Mouse (Mus musculus) B cell, adult 2 months (primary cell): Measurements from ENCODE around the gene Zgpat.

Experiments
- DNase-seq, 2 experiments: peaks; one replicate each; pipeline ENCODE4 v3.0.0; 2022

The Zgpat gene

DNA sequence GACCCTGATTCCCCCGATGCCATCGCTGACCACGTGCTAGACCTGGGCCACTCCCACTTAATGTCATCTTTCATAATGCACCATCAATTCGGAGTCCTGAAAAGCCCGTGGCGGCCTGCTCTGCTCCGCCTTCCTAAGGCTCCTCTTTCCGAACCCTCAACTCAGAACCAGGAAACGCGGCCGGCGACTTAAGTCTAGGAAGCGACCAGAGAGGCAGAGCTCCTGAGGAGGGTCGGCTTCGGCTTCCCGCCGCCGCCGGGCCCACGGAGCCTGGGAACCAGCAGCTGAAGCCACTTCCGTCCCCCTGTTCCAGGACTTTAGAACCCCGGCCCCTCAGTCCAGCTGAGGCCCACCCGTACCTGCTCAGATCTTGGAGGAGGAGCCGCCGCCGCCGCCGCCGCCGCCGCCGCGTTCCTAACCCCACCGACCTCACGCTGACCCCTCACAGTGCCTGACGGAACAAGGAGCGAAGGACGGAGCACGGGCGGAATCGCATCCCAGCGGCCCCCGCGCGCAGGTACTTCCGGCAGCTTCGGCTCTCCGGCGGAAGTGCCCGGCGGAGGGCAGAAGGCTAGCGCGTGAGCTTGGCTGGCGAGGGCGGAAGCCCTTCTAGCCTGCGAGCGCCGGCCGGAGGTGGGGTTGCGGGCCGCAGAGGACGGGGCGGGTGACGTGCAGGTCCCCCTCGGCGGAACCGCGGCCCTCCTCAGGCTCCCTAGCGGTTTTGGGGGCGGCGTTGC lies at the start of gene Zgpat, which contains the start of gene Arfrp1:
Gene Zgpat, plus strand, starts transcription at position 69 of the 737 bp plus-strand sequence.
Gene Arfrp1, minus strand, starts transcription at position 545 of the 737 bp plus-strand sequence.
- peak; percentile 88 to 90 for DNase-seq

DNA sequence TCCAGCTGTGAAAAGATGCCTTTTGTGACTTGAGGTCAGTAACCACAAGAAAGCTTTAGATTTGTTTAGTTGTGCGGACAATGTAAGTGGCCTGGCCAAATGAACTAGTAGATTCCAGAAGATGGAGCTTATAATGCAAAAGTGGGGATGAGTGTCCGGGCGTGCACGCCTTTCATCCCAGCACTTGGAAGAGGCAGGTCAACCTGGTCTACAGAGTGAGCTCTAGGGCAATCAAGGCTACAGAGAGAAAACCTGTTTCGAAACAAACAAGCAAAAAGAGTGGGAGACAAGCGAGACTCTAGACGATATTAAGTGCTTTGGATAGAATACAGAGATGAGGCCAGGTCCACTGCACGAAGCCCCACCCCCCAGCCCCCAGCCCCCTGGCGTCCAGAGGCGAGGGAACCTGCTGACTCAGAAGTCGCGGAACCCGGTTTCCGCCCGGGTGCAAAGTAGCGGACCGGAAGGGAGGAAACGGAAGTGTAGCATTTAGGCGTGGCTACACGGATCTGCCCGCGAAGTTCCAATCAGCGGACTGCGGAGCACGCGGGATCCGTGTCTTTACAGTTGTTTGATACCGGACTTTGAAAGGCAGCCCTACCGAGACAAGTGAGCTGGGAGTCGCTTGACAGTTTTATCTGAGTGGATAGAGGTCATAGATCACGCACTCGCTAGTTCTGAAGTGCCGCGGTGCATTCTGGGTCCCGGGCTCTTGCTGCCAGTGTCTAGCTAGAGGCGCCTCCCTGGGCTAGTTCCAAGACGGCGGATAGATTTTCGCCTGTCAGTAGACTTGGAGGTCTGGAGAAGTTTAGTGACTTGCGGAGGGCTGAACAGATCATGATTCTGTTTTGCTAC lies 45.3 kb upstream of the Zgpat start, which contains the start of gene Rtel1:
Gene Rtel1, plus strand, starts transcription at position 492 of the 855 bp plus-strand sequence.
- peak; percentile 87 to 88 for DNase-seq

DNA sequence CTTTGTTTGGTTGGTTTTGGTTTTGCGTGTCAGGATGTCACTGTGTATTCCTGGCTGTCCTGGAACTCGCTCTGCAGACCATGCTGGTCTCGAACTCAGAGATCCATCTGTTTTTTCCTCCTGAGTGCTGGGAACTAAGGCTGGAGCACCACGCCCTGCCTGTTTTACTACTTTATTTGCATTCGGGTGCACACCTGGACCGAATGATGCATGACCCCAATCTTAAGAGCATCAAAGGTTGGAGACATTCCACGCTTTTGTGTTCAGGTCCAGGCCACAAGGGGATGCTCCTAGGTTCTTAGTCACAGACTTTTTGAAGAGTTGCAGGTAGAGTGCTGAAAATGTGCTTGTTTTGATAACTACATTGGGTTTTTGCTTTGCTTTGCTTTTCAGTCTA lies 44.6 kb upstream of the Zgpat start:
- DNase-seq, result no peak

DNA sequence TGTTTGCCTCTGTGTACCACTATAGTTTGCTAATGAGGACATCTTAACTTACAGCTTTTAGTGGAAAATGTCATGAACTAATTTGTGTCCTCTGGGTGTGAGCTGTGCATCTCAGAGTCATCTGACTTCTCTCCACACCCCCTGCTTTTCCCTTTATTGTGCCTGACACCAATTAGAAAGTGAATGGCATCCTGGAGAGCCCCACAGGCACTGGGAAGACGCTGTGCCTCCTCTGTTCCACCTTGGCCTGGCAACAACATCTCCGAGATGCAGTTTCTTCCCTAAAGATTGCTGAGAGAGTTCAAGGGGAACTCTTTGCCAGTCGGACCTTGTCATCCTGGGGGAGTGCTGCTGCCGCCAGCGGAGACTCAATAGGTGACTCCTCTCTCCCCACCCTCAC lies 42.6 kb upstream of the Zgpat start:
- no peak for DNase-seq

DNA sequence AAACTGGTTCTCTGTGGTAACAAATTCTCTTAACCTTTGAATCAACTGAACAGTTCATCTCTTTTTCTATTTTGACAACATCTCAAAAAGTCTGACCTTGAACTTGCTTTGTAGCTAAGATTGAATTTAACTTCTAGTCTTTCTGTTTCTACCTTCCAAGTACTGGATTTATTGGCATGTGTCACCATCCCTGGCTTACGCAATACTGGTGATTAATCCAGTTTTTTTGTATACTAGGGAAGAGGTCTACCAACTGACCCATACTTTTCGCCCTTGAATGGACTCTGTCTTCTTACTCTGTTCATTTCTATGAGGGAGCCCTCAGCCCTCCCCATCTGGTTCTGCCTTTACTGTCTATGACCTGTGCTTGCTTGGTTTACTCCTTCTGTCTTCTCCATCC lies 38.6 kb upstream of the Zgpat start:
- DNase-seq, result no peak

DNA sequence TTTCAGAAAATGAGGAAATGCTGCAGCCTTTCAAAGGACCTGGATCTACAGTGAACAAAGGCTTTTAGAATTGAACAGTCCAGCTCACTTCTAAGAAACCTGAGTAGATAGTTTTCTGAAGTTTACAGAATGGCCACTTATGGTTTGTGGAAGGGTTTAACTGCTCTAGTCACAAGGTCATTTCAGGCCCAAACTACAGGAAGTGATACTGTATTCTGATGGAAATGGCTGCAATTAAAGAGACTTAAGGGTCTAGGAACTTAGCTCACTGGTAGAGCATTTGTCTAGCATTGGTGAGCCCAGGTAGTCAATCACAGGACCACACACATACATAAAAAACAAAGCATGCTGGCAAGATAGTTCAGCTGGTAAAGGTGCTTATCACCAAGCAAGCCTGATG lies 32.2 kb upstream of the Zgpat start:
- no peak for DNase-seq

DNA sequence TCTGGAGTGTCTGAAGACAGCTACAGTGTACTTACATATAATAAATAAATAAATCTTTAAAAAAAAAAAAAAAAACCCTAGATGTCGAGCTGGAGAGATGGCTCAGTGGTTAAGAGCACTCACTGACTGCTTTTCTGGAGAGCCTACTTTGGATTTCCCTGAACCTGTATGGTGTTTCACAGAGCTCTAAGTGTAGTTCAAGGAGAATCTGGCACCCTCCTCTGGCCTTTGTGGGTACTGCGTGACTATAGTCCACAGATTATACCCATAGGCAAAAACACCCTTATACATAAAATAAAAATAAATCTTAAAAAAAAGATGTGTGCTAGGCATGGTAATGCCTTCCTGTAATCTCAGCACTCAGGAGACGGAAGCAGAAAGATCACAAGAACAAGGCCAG lies 30.7 kb upstream of the Zgpat start:
- peak; percentile 81 to 87 for DNase-seq

DNA sequence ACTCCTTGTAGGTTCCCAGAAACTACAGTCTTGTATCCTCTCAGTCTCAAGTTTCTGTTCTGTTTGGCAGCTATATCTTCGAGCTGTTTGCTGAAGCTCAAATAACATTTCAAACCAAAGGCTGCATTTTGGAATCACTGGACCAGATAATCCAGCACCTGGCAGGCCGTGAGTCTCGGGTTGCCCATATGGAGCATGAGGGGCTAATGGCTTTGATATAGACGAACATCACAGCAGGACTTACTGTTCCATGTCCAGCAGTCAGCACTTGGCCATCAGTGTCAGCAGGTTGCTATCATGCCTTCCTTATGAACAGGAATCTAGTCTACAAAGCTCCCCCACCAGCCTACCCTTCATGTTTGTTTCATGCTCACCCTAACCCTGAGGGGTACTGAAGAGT lies 24.3 kb upstream of the Zgpat start:
- DNase-seq, result no peak

DNA sequence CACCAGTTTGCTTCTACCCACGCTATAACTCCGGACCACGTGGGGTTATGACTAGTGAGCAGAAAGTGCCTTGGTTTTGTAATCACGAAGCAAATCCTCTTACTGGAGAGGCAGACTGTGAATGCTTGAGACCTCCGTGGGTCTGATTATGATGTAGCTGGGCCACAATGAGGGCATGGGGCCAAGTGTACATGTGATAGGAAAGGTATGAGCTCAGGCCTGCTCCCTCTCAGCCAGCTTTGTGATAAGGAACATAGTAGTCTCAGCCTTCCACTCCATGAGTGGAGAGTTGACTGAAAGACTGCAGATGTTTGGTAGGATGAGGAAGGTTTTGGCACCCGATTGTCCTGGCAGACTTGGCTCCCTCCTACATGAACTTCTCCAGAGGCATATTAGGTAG lies 22.0 kb upstream of the Zgpat start:
- DNase-seq, result no peak

DNA sequence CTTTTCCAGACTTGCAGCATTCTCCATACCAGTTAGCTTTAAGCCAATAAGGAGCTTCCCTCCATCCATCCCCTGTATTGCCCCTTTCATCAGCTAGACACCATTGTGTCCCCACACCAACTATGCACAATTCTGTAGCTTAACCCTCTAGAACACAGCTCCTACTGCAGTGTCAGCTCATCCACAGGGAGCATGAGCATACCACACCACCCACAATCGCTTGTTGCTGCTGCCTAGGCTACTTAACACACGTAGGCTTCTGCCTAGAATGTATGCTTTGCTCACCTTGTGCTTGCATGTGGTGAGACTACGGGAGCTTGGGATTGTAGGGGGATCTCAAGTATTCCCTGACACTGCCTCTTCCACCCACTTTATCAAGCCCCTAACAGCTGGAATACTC lies 7.9 kb upstream of the Zgpat start:
- DNase-seq, result no peak

DNA sequence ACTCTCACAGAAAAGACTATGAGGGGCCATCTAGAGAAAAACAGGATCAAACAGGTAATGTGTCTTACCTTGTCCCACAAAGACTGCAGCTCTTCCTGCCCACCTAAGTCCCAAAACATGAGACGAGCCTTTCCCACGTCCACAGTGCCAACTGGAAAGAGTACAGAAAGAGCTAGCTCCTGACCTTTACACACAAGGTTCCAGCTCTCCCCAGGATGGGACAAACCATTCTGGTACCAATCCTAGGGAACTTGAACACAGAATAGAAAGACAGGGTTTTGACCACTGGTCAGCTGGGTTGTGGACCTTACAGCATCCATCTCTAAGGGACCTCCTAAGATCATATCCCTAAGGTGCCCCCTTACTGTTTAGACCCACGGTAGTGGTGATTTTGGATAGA lies 782 bp upstream of the Zgpat start:
- DNase-seq, result no peak

DNA sequence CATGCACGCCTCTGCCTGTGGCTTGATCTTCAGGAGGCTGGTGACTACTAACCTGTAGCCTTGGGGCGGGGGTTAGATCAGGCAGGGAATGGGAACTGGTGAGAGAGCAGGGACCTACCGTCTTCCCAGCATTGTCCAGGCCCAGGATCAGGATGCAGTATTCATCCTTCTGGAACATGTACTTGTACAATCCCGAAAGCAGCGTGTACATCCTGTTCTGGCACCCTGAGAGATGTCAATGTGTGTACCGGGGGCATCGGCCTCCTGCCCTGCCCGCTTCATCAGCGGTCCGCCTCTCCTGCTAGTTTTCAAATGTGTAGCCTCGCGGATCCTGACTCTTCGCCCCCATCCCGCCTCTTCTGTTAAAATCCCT lies 255 bp upstream of the Zgpat start:
- no peak for DNase-seq

DNA sequence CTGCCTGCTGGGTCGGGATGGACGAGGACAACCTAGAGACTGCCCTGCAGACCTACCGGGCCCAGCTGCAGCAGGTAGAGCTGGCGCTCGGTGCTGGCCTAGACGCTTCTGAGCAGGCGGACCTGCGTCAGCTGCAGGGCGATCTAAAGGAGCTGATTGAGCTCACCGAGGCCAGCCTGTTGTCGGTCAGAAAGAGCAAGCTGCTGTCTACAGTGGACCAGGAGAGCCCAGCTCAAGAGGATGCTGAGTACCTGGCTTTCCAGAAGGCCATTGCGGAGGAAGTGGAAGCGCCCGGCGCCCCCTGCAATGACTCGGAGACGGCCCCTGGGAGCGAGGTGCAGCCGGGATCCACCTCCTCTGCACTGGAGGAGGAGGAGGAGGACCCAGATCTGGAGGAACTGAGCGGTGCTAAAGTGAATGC lies 937 bp downstream of the Zgpat start:
- DNase-seq, result no peak

DNA sequence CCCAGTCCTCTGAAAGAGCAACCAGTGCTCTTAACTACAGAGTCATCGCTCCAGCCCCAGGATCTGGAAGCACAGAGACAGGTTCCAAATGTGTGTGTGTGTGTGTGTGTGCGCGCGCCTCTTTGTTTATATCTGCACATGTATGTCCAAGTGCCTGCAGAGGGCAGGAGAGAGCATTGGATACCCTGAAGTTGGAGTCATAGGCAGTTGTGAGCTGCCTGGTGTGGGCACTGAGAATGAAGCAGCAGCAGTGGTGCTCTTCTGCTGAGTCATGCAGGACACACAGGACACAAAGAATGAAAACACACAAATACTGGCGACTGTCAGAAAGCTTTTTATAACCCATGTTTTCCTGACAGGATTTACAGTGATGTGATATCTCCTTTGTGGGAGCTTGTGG lies 5.3 kb downstream of the Zgpat start:
- no peak for DNase-seq

DNA sequence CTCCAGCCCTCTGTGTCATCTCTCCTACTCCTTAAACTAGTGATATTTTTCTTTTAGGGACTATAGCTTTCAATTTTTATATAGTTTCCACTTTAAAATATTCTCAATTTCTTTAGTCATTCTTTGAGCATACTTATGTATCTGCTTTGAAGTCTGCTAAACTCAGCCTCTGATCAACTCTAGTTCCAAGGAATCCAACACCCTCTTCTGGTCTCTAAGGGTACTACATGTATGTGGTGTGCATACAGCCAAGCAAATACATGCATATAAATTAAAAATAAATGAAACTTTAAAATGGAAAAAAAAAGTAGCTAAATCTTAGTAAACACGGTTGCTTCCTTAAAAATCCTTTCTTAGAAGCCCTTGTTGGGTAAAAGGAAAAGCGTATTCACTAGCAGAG lies 11.1 kb downstream of the Zgpat start:
- DNase-seq, result peak; percentile 26 to 33

DNA sequence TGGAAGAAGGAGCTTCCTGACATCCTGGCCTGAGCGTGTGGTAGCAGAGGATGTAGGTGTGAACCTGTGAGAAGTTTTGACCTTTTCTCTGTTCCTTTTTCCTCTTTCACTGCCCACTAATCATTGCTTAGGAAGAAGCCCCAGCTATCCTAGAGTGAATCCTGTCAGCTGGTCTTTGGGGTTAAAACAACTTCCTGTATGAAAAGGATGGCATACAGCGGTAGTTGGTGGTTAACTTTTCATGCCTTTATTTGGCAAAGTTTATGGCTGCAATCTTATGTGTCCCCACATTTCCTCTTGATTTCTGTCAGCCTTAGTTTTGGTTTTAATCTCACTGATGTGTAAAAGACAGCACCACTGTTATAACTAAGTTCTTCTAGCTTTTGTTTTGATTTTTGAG lies 12.5 kb downstream of the Zgpat start:
- no peak for DNase-seq

DNA sequence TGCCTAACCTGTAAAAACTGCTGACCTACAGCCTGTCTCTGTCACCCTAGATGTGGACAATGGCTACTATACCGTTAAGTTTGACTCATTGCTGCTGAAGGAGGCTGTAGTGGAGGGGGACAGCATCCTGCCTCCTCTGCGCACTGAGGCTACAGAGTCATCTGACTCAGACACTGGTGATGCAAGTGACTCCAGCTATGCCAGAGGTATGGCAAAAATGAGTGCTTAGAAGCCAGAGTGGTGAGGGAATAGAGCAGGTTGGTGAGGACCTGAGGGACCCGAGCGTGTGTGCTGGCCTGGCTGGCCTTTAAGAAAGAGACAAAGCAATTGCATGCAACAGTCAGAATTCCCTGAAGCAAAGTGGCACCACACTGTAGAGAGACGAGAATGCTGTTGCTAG lies 14.0 kb downstream of the Zgpat start:
- DNase-seq, result no peak

DNA sequence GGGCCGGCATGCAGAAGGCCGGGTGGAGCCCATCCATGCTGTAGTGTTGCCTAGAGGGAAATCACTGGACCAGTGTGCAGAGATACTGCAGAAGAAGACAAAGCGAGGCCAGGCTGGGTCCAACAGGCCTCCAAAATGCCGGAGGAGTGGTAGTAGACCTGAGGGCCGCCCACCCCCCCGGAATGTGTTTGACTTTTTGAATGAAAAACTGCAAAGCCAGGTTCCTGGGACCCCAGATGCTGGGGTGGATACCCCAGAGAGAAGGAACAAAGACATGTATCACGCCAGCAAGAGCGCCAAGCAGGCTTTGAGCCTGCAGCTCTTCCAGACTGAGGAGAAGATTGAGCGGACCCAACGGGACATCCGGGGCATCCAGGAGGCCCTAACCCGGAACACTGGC lies 15.1 kb downstream of the Zgpat start, which contains the start of gene Lime1:
Gene Lime1, plus strand, starts transcription at position 301 of the 400 bp plus-strand sequence.
- DNase-seq, result no peak

DNA sequence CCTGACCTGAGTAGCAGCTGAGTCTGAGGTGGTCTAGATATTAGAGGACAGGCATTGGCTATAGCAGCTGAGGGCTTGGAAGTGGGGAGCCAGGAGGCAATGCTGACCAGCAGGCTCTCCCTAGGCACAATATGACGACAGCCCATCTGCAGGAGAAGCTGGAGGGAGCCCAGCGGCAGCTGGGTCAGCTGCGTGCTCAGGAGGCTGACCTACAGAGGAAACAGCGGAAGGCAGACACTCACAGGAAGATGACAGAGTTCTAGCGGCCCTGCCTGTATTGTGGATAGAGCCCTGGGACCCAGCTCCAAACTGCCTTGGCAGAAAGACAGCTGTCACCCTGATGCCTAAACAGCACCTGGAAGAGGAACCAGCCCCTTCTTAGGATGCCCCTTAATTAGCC lies 15.5 kb downstream of the Zgpat start:
- DNase-seq, result no peak

DNA sequence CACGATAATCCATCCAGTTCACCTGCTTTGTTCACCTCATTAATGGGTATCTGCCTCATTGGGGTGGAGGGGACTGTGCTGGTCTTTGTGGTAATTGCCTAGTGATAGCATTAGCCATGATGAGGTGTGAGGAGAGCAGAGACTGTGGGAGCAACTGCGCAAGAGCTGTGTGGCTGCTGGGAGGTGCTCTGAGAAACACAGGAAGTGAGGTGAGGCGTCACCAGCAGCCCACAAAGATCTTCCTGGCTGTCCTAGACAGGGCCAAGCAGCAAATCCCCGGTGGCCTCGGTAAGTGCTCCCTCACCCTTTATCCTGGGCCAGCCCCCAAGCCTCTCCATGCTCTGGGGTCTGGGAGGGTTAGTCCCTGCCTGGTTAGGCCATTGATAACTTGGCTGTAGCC lies 16.4 kb downstream of the Zgpat start:
- no peak for DNase-seq

DNA sequence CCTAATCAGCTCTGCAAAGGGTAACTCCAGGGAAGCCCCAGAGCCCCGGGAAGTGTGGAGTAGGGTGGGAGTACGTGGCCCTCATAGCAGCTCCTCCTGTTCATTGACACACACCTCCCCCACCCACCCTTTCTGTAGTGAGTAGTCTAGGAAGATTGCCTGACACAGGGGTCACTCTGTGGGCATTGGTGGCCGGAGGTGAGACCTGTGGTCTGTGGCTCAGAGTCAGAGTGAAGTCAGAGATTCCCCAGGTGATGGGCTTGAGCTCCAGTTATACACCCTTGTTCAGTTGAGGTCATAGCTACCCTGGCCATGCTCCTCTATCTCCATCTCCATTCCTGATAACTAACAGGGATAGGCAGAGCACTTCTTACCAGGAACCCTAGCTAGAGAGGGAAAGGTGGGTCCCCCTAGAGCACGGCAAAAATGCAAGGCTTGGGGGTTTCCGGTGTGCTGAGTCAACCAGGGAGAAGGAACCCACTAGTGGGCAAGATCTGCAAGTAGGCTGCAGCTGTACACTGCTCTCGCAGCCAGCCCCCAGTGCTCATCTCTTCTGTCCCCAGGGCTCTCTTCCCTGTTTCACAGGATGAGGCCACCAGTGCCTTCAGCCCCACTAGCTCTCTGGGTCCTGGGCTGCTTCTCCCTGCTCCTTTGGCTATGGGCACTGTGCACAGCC lies 17.0 kb downstream of the Zgpat start:
- DNase-seq, result no peak

DNA sequence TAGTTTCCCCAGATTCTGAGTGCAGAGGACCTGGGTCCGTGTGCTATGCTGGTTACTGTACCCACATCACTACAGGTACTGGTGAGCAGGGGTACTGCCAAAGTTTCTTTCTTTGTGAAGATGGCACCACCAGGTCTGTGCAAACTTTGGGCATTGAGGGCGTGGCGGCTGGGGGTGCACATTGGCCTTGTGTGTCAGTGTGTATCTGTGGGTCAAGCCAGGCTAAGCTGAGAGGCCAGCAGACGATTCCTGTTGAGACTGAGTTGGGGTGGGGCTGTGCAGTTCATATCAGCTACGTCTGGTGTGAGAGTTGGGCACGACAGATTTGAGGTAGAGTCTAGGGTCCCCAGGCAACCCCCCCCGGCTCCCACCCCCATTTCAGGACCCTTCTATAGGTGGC lies 19.7 kb downstream of the Zgpat start:
- no peak for DNase-seq

DNA sequence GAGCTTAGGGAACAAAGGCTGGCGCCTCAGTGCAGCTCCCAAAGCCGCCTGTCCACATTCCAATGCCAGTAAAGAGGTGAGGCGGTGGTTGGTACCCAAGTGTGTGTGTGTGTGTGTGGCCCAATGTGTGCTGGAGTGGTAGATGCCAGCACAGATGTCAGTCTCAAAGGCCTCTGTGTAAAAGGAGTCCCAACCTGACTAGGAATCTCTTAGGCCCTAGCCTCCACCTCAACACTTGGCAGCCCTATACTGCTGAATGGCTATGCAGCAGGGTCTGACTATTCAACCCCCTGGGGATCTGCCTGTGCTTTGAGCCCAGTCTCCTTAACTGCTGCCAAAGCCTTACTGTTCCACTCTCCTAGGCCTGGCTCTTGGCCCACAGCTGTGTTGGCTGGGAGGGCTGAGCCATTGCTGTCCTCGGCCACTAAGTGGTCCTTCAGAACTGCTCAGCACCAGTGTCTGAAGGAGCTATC lies 20.2 kb downstream of the Zgpat start:
- no peak for DNase-seq
